Mouse (Mus musculus): ENCODE results near the gene Tmcc1. TPM values are rescaled to one million over a fixed set of nuclear protein-coding genes. Genes with fewer than 3 reads are reported as not detected.

Gene Tmcc1
- total and polyA plus RNA-seq, 3 experiments = 9.1 to 30.6 TPM; not detected in 1

- no peak overlapping the region for H3K4me3 ChIP-seq (ENCODE audit: control insufficient read depth in 1 of 2, insufficient read depth in 1 of 2, low read depth in 2 of 2, low read length in 2 of 2)
Observed at GRCm38 (mm10) chr6:116071781-116072180, 121.5 kb downstream of the Tmcc1 start.

GRCm38 (mm10) chr6:116070558-116070957 is 122.7 kb downstream of the Tmcc1 start:
- Histone ChIP-seq H3K4me1 (ENCODE audit: control insufficient read depth in 1 of 2, insufficient read depth in 2 of 2, low read length in 2 of 2) (peaks cover 7 to 10% of the 10 kb centered on the region in 2 experiments; a peak in 3 of 4 replicates), H3K27ac (ENCODE audit: control insufficient read depth, low read depth, low read length) (no peak overlapping the region), H3K36me3 (ENCODE audit: control insufficient read depth in 1 of 2, insufficient read depth in 2 of 2, low read length in 2 of 2) (peaks cover 0 to 10% of the 10 kb centered on the region in 2 experiments; a peak in 2 of 4 replicates), H3K4me3 (ENCODE audit: control insufficient read depth in 1 of 2, insufficient read depth in 1 of 2, low read depth in 2 of 2, low read length in 2 of 2) (no peak overlapping the region), H3K79me2 (ENCODE audit: control insufficient read depth, insufficient read depth, low read length, poor library complexity) (no peaks in the 10 kb centered on the region), H3K9me3 (replicated peaks; ENCODE audit: insufficient read depth, low read length) (no peaks in the 10 kb centered on the region), H3K9ac (ENCODE audit: control insufficient read depth, low read depth, low read length, poor library complexity, severe bottlenecking) (no peak overlapping the region), H3K27me3 (ENCODE audit: control insufficient read depth in 1 of 2, insufficient read depth in 2 of 2, low read length in 2 of 2) (no peaks in the 10 kb centered on the region)
- no peak for DNase-seq (ENCODE audit: low read depth, low spot score)
- no peak for TF ChIP-seq TBP (IDR thresholded peaks at IDR 0.05; ENCODE audit: low read depth, low read length)
- no peak for TF ChIP-seq MXI1 (IDR thresholded peaks at IDR 0.05; ENCODE audit: low read depth, low read length)
- TF ChIP-seq MAFK (IDR thresholded peaks at IDR 0.05; ENCODE audit: borderline replicate concordance, low read depth, low read length) = no peak
- no peak for TF ChIP-seq EP300 (IDR thresholded peaks at IDR 0.05; ENCODE audit: low read depth in 1 of 2, low read length in 2 of 2)
- no peak for TF ChIP-seq SMC3 (IDR thresholded peaks at IDR 0.05; ENCODE audit: low read depth, low read length)
- TF ChIP-seq TCF12 (IDR thresholded peaks at IDR 0.05; ENCODE audit: low read depth, low read length) = no peak
- no peak for TF ChIP-seq POLR2A (IDR thresholded peaks at IDR 0.05; ENCODE audit: control insufficient read depth in 1 of 2, insufficient read depth in 1 of 2, low read depth in 1 of 2, low read length in 2 of 2, poor library complexity in 1 of 2)
- no peak for TF ChIP-seq RAD21 (IDR thresholded peaks at IDR 0.05; ENCODE audit: low read depth, low read length)
- no peak for TF ChIP-seq ELF1 (IDR thresholded peaks at IDR 0.05; ENCODE audit: low read depth, low read length)
- no peak for TF ChIP-seq MAZ (IDR thresholded peaks at IDR 0.05; ENCODE audit: low read depth, low read length)
- no peak for TF ChIP-seq MAX (IDR thresholded peaks at IDR 0.05; ENCODE audit: low read length)
- no peak for TF ChIP-seq ZMIZ1 (IDR thresholded peaks at IDR 0.05; ENCODE audit: low read depth, low read length)
- TF ChIP-seq MYC (IDR thresholded peaks at IDR 0.05; ENCODE audit: low read depth, low read length) = no peak

More at GRCm38 (mm10) chr6:116071781-116072180, 121.5 kb downstream of the Tmcc1 start:
- Histone ChIP-seq H3K79me2 (ENCODE audit: control insufficient read depth, insufficient read depth, low read length, poor library complexity) (no peaks in the 10 kb centered on the region), H3K27me3 (ENCODE audit: control insufficient read depth in 1 of 2, insufficient read depth in 2 of 2, low read length in 2 of 2) (no peaks in the 10 kb centered on the region), H3K36me3 (ENCODE audit: control insufficient read depth in 1 of 2, insufficient read depth in 2 of 2, low read length in 2 of 2) (peaks cover 0 to 10% of the 10 kb centered on the region in 2 experiments; a peak in 2 of 4 replicates), H3K9me3 (replicated peaks; ENCODE audit: insufficient read depth, low read length) (no peaks in the 10 kb centered on the region), H3K4me1 (ENCODE audit: control insufficient read depth in 1 of 2, insufficient read depth in 2 of 2, low read length in 2 of 2) (peaks cover 7 to 10% of the 10 kb centered on the region in 2 experiments; a peak in 3 of 4 replicates), H3K27ac (ENCODE audit: control insufficient read depth, low read depth, low read length) (no peak overlapping the region), H3K9ac (ENCODE audit: control insufficient read depth, low read depth, low read length, poor library complexity, severe bottlenecking) (no peak overlapping the region)
- DNase-seq (ENCODE audit: low read depth, low spot score) = no peak
- TF ChIP-seq MYC (IDR thresholded peaks at IDR 0.05; ENCODE audit: low read depth, low read length) (no peak), GATA1 (IDR thresholded peaks at IDR 0.05; ENCODE audit: low read depth, low read length) (no peak), TAL1 (IDR thresholded peaks at IDR 0.05; ENCODE audit: low read length) (no peak), POLR2AphosphoS2 (IDR thresholded peaks at IDR 0.05; ENCODE audit: low read length) (no peak), MXI1 (IDR thresholded peaks at IDR 0.05; ENCODE audit: low read depth, low read length) (no peak), MEF2A (IDR thresholded peaks at IDR 0.05; ENCODE audit: extremely low read depth, insufficient replicate concordance, low read depth, low read length, poor library complexity, severe bottlenecking) (no peak), CHD1 (IDR thresholded peaks at IDR 0.05; ENCODE audit: low read depth, low read length) (no peak), ZKSCAN1 (IDR thresholded peaks at IDR 0.05; ENCODE audit: low read depth, low read length) (no peak), RCOR1 (IDR thresholded peaks at IDR 0.05; ENCODE audit: low read depth, low read length) (no peak), CHD2 (IDR thresholded peaks at IDR 0.05; ENCODE audit: low read length) (no peak), TCF12 (IDR thresholded peaks at IDR 0.05; ENCODE audit: low read depth, low read length) (no peak)

Measured in MEL (cell line).